Mouse (Mus musculus) lung, postnatal 4 days (tissue): ENCODE measurements around the gene Rbm17.
"Not testable (repeated sequence)": the region's sequence is repeated elsewhere in the genome, so short reads cannot be mapped to it uniquely, and the experiment has no call there.

ENCODE experiments used
- DNase-seq, 2 experiments: peaks; one replicate each; pipeline ENCODE4 v3.0.0; 2021

Gene Rbm17

DNA sequence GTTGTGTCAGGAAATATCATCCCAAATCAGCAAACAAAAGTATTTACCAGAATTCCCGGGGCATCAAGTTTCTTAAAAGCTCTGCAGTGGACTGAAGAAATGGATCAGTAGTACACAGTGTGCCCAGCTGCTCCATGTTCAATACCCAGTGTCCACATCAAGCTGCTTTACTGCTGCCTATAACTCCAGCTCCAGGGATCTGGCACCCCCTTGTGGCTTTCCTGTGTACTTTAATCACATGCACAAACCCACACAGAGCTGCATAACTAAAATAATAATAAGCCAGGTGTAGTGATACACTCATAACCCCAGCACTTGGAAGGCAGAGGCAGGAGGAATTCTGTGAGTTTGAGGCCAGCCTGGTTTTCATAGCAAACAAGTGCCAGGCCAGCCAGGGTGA, 61.3 kb downstream of the Rbm17 start:
- DNase-seq = peak; percentile 70 to 83

DNA sequence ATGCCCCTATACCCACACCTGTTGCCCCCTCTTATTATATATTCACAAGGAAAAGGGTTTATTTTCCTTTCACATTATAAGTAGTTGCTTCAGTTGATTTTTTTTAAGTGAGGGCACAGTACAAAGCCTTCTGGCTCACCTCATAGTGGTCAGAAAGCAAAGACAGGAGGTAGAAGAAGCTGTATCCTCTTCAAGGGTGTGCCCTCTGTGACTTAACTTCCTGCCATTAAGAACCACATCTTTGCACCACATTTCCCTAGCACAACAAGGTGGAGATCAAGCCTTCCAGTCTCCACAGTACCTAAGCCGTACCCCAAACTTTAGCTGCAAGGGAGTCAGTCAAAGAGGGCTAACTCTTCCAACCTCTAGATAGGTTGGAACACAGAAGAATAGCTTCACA, 61.8 kb downstream of the Rbm17 start:
- no peak for DNase-seq

- not testable (repeated sequence) for DNase-seq
These were observed 62.4 kb downstream of the Rbm17 start for GRCm38 (mm10) chr2:11541528-11541927.

DNA sequence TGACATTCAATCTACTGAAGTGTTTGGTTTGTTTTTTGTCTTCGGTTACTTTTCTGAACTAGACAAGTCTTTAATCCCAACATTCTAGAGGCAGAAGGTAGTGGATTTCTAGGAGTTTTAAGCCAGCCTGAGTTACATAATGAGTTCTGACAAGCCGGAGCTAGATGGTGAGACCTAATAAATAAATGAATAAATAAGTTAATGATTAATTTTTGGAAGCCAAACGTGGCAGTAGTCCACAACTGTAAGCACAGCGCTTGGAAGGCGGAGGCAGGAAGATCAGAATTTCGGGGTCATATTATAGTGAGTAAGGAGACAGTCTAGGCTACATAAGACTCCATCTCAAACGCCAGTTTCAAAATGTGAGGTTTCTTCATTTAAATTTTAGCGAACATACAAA, 68.0 kb downstream of the Rbm17 start:
- no peak for DNase-seq
